Mouse (Mus musculus) layer of hippocampus, postnatal 10 days (tissue): Measurements from ENCODE around the gene Nr1h4. TPM values are rescaled to one million over a fixed set of nuclear protein-coding genes. Genes with fewer than 3 reads are reported as not detected.

Source experiments
- DNase-seq, 2 experiments: peaks; one replicate each; pipeline ENCODE4 v3.0.0; 2021; ENCODE audit warnings: low spot score in 2 of 2
- total RNA-seq, 2 experiments: library from RNA; stranded (reverse); gene quantifications; 2 replicates each; pipeline ENCODE4 v1.2.3; 2021

Gene Nr1h4
- total RNA-seq, 2 experiments from 2014 or later = 0.22 to 0.41 TPM

GRCm38 (mm10) chr10:89435413-89435812 is 98.0 kb downstream of the Nr1h4 start:
- DNase-seq = no peak

- no peak for DNase-seq
Measured at GRCm38 (mm10) chr10:89434509-89435210, 98.7 kb downstream of the Nr1h4 start.

DNA sequence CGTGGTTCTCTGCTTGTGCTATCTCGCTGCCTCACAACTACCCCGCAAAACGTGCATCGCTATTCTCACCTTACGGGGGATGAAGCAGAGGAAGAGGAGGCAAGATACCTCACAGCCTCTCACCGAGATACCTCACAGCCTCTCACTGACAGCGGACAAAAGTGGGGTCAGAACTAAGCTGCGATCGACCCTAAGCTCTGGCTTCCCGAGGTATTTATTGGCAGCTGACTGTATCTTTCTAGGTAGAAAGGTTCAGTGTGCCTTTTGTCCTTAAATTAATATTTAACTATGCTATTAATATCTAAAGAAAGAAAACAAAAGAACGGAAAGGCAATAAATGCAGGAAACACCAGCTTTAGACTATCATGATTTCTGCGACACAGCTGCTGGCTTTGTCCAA is 100.6 kb downstream of the Nr1h4 start:
- no peak for DNase-seq

DNA sequence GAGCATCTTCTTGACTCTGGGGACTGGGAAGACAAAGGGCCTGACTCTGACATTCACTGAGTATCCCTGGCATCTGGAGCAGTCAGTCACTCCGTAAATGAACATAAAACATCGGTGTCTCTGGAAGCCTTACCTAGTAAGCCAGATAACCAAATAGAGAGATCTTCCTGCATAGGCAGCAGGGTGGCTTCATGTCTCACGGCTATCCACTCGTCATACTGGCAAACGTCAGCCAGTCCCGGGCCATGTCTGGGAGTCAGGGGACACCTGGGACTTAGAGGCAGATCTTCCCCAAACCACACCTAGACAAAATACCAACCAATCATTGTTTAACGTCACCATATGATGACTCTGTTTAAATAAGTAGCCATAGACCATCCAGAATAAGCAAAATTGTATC is 102.6 kb downstream of the Nr1h4 start:
- no peak for DNase-seq

DNA sequence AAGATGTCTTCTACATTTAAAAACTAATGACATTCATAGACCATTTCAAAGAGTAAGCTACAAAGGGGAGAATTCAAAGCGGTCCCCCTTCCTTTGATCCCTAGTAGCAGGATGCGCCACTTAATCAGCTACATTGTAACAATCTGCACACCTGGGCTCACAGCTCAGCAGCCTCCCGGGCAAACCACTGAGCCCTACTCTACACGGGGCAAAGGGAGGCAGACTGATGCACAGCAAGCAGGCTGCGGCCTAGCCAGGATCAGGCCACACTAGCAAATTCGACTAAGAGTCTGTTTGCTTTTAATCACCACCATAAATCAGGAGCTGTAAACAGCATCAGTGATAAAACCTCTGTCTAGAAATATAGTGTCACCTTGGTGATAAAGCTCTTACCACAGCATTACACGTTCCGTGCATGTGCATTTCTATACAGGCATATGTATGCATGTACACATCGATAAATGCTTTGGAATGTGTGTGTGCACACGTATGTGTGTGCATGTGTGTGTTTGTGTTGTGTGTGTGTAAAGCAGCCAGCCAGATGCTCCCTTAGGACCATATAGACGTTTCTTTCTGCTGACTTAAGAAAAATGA is 108.5 kb downstream of the Nr1h4 start:
- no peak for DNase-seq

- DNase-seq = no peak
Measured at GRCm38 (mm10) chr10:89424217-89424616, 109.2 kb downstream of the Nr1h4 start.

GRCm38 (mm10) chr10:89423164-89423778 is 110.1 kb downstream of the Nr1h4 start:
- no peak for DNase-seq

DNA sequence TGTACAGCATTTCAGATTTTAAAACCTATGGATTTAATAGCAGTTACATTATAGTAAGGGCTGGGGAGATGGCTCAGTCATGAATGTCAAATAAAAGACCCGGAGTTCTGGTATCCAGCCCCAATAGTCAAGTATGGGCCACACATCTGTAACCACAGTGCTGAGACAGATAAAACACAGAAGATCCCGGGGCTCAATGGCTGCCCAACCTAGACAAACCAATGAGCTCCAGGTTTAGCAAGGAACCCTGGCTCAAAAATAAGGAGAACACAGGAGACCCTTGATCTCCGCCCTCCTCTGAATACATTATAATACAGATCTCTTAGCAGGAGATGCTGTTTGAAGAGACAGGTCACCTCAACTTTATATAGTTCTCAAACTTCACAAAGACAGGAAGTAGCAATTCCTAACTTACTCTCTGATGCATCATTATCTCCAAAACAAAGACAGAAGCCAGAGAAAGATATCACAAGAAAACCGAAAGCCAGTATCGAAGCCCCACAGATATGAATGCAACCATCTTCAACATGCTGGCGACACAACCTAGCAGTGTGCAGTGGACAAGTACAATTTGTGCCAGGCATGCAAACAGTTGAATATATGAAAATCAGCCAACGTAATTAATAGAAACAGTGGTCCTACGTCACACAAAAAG is 110.8 kb downstream of the Nr1h4 start:
- DNase-seq = no peak

GRCm38 (mm10) chr10:89417966-89418365 is 115.4 kb downstream of the Nr1h4 start:
- DNase-seq = no peak

GRCm38 (mm10) chr10:89415478-89415877 is 117.9 kb downstream of the Nr1h4 start:
- no peak for DNase-seq

GRCm38 (mm10) chr10:89407551-89407950 is 125.8 kb downstream of the Nr1h4 start:
- no peak for DNase-seq

GRCm38 (mm10) chr10:89406733-89407484 is 126.5 kb downstream of the Nr1h4 start:
- no peak for DNase-seq

DNA sequence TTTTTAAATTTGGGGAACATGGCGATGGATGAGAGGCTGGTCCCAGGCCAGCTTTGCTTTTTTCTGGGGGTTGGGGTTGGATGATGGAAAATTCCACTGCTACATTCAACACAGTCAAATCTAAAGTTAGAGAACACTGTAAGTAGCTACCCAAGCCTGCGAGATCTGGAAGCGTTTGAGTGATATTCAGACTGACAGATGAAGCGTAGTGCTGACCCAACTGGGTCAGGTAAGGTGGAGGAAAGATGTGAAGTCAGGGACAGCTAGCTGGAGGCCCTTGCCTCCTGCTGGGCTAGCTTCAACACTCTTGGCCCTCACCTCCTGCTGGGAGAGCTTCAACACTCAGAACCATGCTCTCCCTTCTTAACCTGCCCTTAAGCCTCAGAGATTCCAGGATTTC is 128.4 kb downstream of the Nr1h4 start:
- DNase-seq = no peak

Other genes with a start within 250 kb of the Nr1h4 start
- 10 to 100 TPM; 23.8 to 24.2 TPM for gene Ano4, start 188.8 kb downstream of the Nr1h4 start, total RNA-seq
- 1 to 10 TPM; 4.2 to 4.8 TPM for gene Gas2l3, start 89.6 kb downstream of the Nr1h4 start, total RNA-seq
- 1 to 10 TPM; 2.9 to 3.1 TPM for gene Slc17a8, start 87.7 kb upstream of the Nr1h4 start, total RNA-seq
- gene Scyl2, start 152.7 kb upstream of the Nr1h4 start, total RNA-seq = 10 to 100 TPM; 30.8 to 34.4 TPM
- gene Actr6, start 198.7 kb upstream of the Nr1h4 start, total RNA-seq = 10 to 100 TPM; 24.9 to 25.7 TPM
- gene Uhrf1bp1l, start 211.4 kb upstream of the Nr1h4 start, total RNA-seq = 10 to 100 TPM; 81.1 to 81.4 TPM